Mouse (Mus musculus): Measurements from ENCODE around the gene Armc3.

Armc3 gene

GRCm38 (mm10) chr2:19353158-19353557 lies 154.1 kb downstream of the Armc3 start:
- no peak for DNase-seq
